Comparison of ENCODE assay signal across 10 mouse cellular contexts in genomic region chr2:80445491-80445890, GRCm38 (mm10). TPM values are rescaled to one million over a fixed set of nuclear protein-coding genes. Genes with fewer than 3 reads are reported as not detected.
DNase-seq lines count a peak whose midpoint lies in the region; ATAC-seq lines count a peak whose summit lies in the region.
"Had no signal": no experiment of that assay in that cellular context is flagged by ENCODE, and none has a peak within 500 bp of the region (broad histone marks: within the 10 kb centered on the region; RNA-seq: fewer than 3 reads in every experiment).

No protein-coding gene starts in this region.

- H3K27ac ChIP-seq in kidney, embryonic 15.5 days: no peak overlapping the region
- H3K27ac ChIP-seq in embryonic facial prominence, embryonic 10.5 days (replicated peaks): peak overlapping the region; percentile 92
- no peak overlapping the region for H3K27ac ChIP-seq in embryonic facial prominence, embryonic 14.5 days (replicated peaks; ENCODE audit: low read depth, low read length)
- no peak overlapping the region for H3K27ac ChIP-seq in limb, embryonic 15.5 days

- 32% methylated on average over 10 of the region's 10 CpGs for WGBS in kidney, embryonic 15.5 days
- WGBS in embryonic facial prominence, embryonic 10.5 days: 37% methylated on average over 10 of the region's 10 CpGs
- WGBS in embryonic facial prominence, embryonic 14.5 days: 35% methylated on average over 10 of the region's 10 CpGs
- WGBS in limb, embryonic 15.5 days: 46% methylated on average over 10 of the region's 10 CpGs

- peaks cover 14% of the 10 kb centered on the region; the same call in 1 of the 2 replicates for H3K27me3 ChIP-seq in kidney, embryonic 15.5 days
- peaks cover 21% of the 10 kb centered on the region for H3K27me3 ChIP-seq in embryonic facial prominence, embryonic 10.5 days (replicated peaks; ENCODE audit: low read depth, poor library complexity, severe bottlenecking)
- H3K27me3 ChIP-seq in embryonic facial prominence, embryonic 14.5 days (replicated peaks; ENCODE audit: control insufficient read depth, insufficient read depth, low read length): peaks cover 14% of the 10 kb centered on the region
- H3K27me3 ChIP-seq in limb, embryonic 15.5 days: peaks cover 22% of the 10 kb centered on the region

- no peaks in the 10 kb centered on the region for H3K36me3 ChIP-seq in kidney, embryonic 15.5 days
- peaks cover 41% of the 10 kb centered on the region for H3K36me3 ChIP-seq in embryonic facial prominence, embryonic 10.5 days (replicated peaks)
- no peaks in the 10 kb centered on the region for H3K36me3 ChIP-seq in embryonic facial prominence, embryonic 14.5 days (ENCODE audit: control insufficient read depth, insufficient read depth, low read length)
- no peaks in the 10 kb centered on the region for H3K36me3 ChIP-seq in limb, embryonic 15.5 days
- H3K36me3 ChIP-seq: G1E had no signal

- H3K4me1 ChIP-seq in kidney, embryonic 15.5 days: peaks cover 32% of the 10 kb centered on the region
- H3K4me1 ChIP-seq in embryonic facial prominence, embryonic 10.5 days: peaks cover 27% of the 10 kb centered on the region
- no peaks in the 10 kb centered on the region for H3K4me1 ChIP-seq in embryonic facial prominence, embryonic 14.5 days (ENCODE audit: control insufficient read depth, insufficient read depth, low read length)
- H3K4me1 ChIP-seq in limb, embryonic 15.5 days: peaks cover 15% of the 10 kb centered on the region

- 0 out of 2 replicates have a peak, but pooled peaks cover 3% of the 10 kb centered on the region for H3K9me3 ChIP-seq in kidney, embryonic 15.5 days (replicated peaks)
- H3K9me3 ChIP-seq in embryonic facial prominence, embryonic 10.5 days: peaks cover 3% of the 10 kb centered on the region; the same call in 1 of the 2 replicates
- no peaks in the 10 kb centered on the region for H3K9me3 ChIP-seq in embryonic facial prominence, embryonic 14.5 days (ENCODE audit: control insufficient read depth, low read length)
- no peaks in the 10 kb centered on the region for H3K9me3 ChIP-seq in limb, embryonic 15.5 days
- H3K9me3 ChIP-seq: G1E had no signal

- H3K4me3 ChIP-seq in kidney, embryonic 15.5 days (replicated peaks): peak overlapping the region; percentile 65
- H3K4me3 ChIP-seq in embryonic facial prominence, embryonic 10.5 days: peak overlapping the region; percentile 71
- peak overlapping the region; percentile 65 for H3K4me3 ChIP-seq in embryonic facial prominence, embryonic 14.5 days (ENCODE audit: low read depth, low read length)
- peak overlapping the region; percentile 55 for H3K4me3 ChIP-seq in limb, embryonic 15.5 days

- ATAC-seq in kidney, embryonic 15.5 days (replicated peaks; ENCODE audit: low FRiP score): no peak
- no peak for ATAC-seq in embryonic facial prominence, embryonic 14.5 days (ENCODE audit: low read depth)
- ATAC-seq in limb, embryonic 15.5 days (ENCODE audit: insufficient number of reproducible peaks, low FRiP score, low TSS enrichment, low read depth): no peak
- ATAC-seq in activated CD4-positive, CD25-positive, alpha-beta regulatory T cell, adult 4 months: no peak

- H3K9ac ChIP-seq in kidney, embryonic 15.5 days: no peak overlapping the region
- H3K9ac ChIP-seq in embryonic facial prominence, embryonic 14.5 days (ENCODE audit: low read depth, low read length): peak overlapping the region; percentile 69; the same call in 1 of the 2 replicates
- H3K9ac ChIP-seq in limb, embryonic 15.5 days: no peak overlapping the region

- peak overlapping the region; percentile 99 for H3K4me2 ChIP-seq in kidney, embryonic 15.5 days
- H3K4me2 ChIP-seq in embryonic facial prominence, embryonic 14.5 days (ENCODE audit: low read depth, low read length): peak overlapping the region; percentile 98
- H3K4me2 ChIP-seq in limb, embryonic 15.5 days: no peak overlapping the region

- DNase-seq in kidney, adult 9 months: no peak
- DNase-seq in embryonic facial prominence, embryonic 10.5 days (ENCODE audit: low spot score): no peak
- DNase-seq in embryonic facial prominence, embryonic 14.5 days (ENCODE audit: low spot score): no peak
- DNase-seq in embryo, embryonic 10.5 days (ENCODE audit: low spot score): no peak
- DNase-seq in c-Kit-positive CD71-positive TER-119-positive erythroid progenitor cells, embryonic 14.5 days (ENCODE audit: low spot score): no peak
- DNase-seq: adrenal gland, adult 8-10 months had no signal

RNA-seq across cellular contexts. Expression of gene Frzb, which starts 1.9 kb away (rescaled TPM):
- polyA plus RNA-seq in kidney, embryonic 15.5 days (2015; fragmentation: Nextera tagmentation; extraction: Ambion mirVana): 24.6 and 26.1 TPM in 2 replicates
- polyA plus RNA-seq in embryonic facial prominence, embryonic 10.5 days (2016; fragmentation: Nextera tagmentation; extraction: Ambion mirVana): 72.0 and 74.6 TPM in 2 replicates
- polyA plus RNA-seq in embryonic facial prominence, embryonic 14.5 days (2014; fragmentation: Nextera tagmentation; extraction: Ambion mirVana): 22.3 and 23.5 TPM in 2 replicates
- 9.0 and 11.2 TPM in 2 replicates for polyA plus RNA-seq in limb, embryonic 15.5 days (2015; fragmentation: Nextera tagmentation; extraction: Ambion mirVana)
- not detected for polyA plus RNA-seq in activated CD4-positive, CD25-positive, alpha-beta regulatory T cell, adult 4 months (2017; shearing (Covaris generic))
